Mouse (Mus musculus): ENCODE results near the gene Gabra3.

Gene Gabra3
- long read RNA-seq, experiment 1, partial matches to known transcripts, result 0 of 1 reads
- long read RNA-seq, experiment 1, other reads (novel, unspliced or antisense), result 0 of 1 reads
- long read RNA-seq, experiment 2, partial matches to known transcripts, result 0 of 1 reads
- long read RNA-seq, experiment 2, other reads (novel, unspliced or antisense), result 0 of 1 reads

- intact Hi-C loops (cut with DNase I), result no loop called here
These were observed at the start of gene Gabra3 for GRCm38 (mm10) chrX:72656230-72656898. Gene Gabra3, minus strand, starts transcription at chrX:72656848.

DNA sequence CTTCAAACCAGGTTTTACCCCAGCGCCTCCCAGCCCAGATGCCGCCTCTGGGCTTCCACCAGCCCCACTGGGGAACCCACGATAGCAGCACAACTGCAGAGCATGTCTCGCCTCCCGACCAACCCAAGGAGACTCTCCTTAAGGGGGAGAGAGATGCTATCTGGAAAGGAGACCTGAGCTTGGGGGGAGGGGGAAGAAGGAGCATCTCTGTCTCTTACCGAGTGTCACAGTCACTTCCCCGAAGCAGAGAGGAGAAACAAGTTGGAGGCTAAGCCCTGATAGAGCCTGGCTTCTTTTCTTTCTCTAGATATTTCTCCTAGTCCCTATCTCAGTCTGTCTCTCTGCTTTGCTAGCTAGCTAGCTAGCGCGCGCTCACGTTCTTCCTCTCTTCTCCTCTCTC is 859 bp downstream of the Gabra3 start:
- intact Hi-C loops (cut with DNase I), result no loop called here

- intact Hi-C loops (cut with DNase I), result no loop called here
These were observed 1.3 kb downstream of the Gabra3 start for GRCm38 (mm10) chrX:72655381-72655780.

- intact Hi-C loops (cut with DNase I), result no loop called here
These were observed 6.0 kb downstream of the Gabra3 start for GRCm38 (mm10) chrX:72650688-72651087.

GRCm38 (mm10) chrX:72644691-72645090 is 12.0 kb downstream of the Gabra3 start:
- intact Hi-C loops (cut with DNase I), result loop anchor here (5.0 kb wide), 1 partner anchor 632 kb away; no protein-coding TSS in a partner anchor

DNA sequence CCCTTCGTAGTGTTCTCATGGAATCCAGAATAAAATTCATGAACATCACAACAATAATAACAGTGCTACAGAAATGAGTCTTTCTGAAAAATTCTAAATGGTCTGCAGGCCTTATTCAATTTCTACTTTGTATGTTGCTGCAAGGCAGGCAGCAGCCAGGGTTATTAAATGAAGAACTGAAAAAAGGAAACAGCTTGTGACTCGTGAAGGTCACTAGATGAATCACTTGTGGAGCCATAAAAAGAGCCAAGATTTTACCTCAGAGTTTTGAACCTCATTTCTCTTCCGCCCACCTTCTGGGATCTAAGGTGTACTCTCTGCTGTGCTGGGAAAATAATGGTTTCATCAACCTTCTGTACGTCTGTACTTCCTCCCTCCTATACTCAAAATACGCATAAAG is 159.4 kb downstream of the Gabra3 start:
- intact Hi-C loops (cut with DNase I), result no loop called here

- intact Hi-C loops (cut with DNase I), result no loop called here
These were observed 166.8 kb downstream of the Gabra3 start for GRCm38 (mm10) chrX:72489806-72490205.

GRCm38 (mm10) chrX:72386758-72387157 is 269.9 kb downstream of the Gabra3 start, which contains the start of gene Magea10:
Gene Magea10, minus strand, starts transcription at chrX:72386858.
- intact Hi-C loops (cut with DNase I), result no loop called here

Small RNA genes within 50 kb of the gene (microRNA-seq; reads per million reads assigned to microRNA genes)
- gene Mir105 (0 reads per million in 2 experiments), gene Mir767 (0 reads per million in 2 experiments)
